Mouse (Mus musculus): ENCODE data around the gene Ccl17.

Gene Ccl17

GRCm38 (mm10) chr8:94810153-94810552 lies at the start of gene Ccl17:
Gene Ccl17, plus strand, starts transcription at chr8:94810453.
- in situ Hi-C loops (cut with MboI, MseI) = no loop called here

GRCm38 (mm10) chr8:94767035-94767434 lies 43.2 kb upstream of the Ccl17 start:
- in situ Hi-C loops (cut with MboI, MseI) = no loop called here

- in situ Hi-C loops (cut with MboI, MseI) = no loop called here
These were observed 39.3 kb upstream of the Ccl17 start for GRCm38 (mm10) chr8:94770945-94771344.

- in situ Hi-C loops (cut with MboI, MseI) = no loop called here
These were observed 38.1 kb upstream of the Ccl17 start, which contains the start of gene Cx3cl1 for GRCm38 (mm10) chr8:94771941-94772670. Gene Cx3cl1, plus strand, starts transcription at chr8:94772009.

GRCm38 (mm10) chr8:94773048-94773447 lies 37.2 kb upstream of the Ccl17 start:
- in situ Hi-C loops (cut with MboI, MseI) = no loop called here

GRCm38 (mm10) chr8:94773700-94774171 lies 36.5 kb upstream of the Ccl17 start:
- in situ Hi-C loops (cut with MboI, MseI) = no loop called here

- in situ Hi-C loops (cut with MboI, MseI) = no loop called here
These were observed 35.7 kb upstream of the Ccl17 start for GRCm38 (mm10) chr8:94774601-94775000.

GRCm38 (mm10) chr8:94776346-94776745 lies 33.9 kb upstream of the Ccl17 start:
- in situ Hi-C loops (cut with MboI, MseI) = no loop called here

- in situ Hi-C loops (cut with MboI, MseI) = no loop called here
These were observed 32.2 kb upstream of the Ccl17 start for GRCm38 (mm10) chr8:94778036-94778435.

- in situ Hi-C loops (cut with MboI, MseI) = no loop called here
These were observed 31.8 kb upstream of the Ccl17 start for GRCm38 (mm10) chr8:94778473-94778872.

- in situ Hi-C loops (cut with MboI, MseI) = no loop called here
These were observed 31.2 kb upstream of the Ccl17 start for GRCm38 (mm10) chr8:94778895-94779533.

GRCm38 (mm10) chr8:94779534-94780294 lies 30.5 kb upstream of the Ccl17 start:
- in situ Hi-C loops (cut with MboI, MseI) = no loop called here

GRCm38 (mm10) chr8:94780491-94781154 lies 29.6 kb upstream of the Ccl17 start:
- in situ Hi-C loops (cut with MboI, MseI) = no loop called here

GRCm38 (mm10) chr8:94781155-94781837 lies 29.0 kb upstream of the Ccl17 start:
- in situ Hi-C loops (cut with MboI, MseI) = no loop called here

- in situ Hi-C loops (cut with MboI, MseI) = no loop called here
These were observed 28.4 kb upstream of the Ccl17 start for GRCm38 (mm10) chr8:94781838-94782235.

GRCm38 (mm10) chr8:94783890-94784289 lies 26.4 kb upstream of the Ccl17 start:
- in situ Hi-C loops (cut with MboI, MseI) = no loop called here

GRCm38 (mm10) chr8:94785247-94785985 lies 24.8 kb upstream of the Ccl17 start:
- in situ Hi-C loops (cut with MboI, MseI) = no loop called here

GRCm38 (mm10) chr8:94785995-94786595 lies 24.2 kb upstream of the Ccl17 start:
- in situ Hi-C loops (cut with MboI, MseI) = no loop called here

GRCm38 (mm10) chr8:94787524-94788501 lies 22.4 kb upstream of the Ccl17 start:
- in situ Hi-C loops (cut with MboI, MseI) = no loop called here

Measured in regulatory T cell (primary cell).